Mouse (Mus musculus) midbrain, embryonic 13.5 days (tissue): ENCODE results near the gene Pard3. TPM values are rescaled to one million over a fixed set of nuclear protein-coding genes. Genes with fewer than 3 reads are reported as not detected.
"Not testable (repeated sequence)": the region's sequence is repeated elsewhere in the genome, so short reads cannot be mapped to it uniquely, and the experiment has no call there.

Experiments
- ATAC-seq: fragments of 200-750 bp; cut with Nextera tagmentation; 2 replicates; pipeline ENCODE4 v1.8.0; 2017; ENCODE audit warnings: mild to moderate bottlenecking, moderate TSS enrichment, moderate library complexity
- H3K27ac ChIP-seq: fragments of 300-500 bp; sonication (generic); 2 replicates; pipeline ENCODE4 v1.5.1; 2015; ENCODE audit warnings: inconsistent platforms, mild to moderate bottlenecking, moderate library complexity
- H3K27me3 ChIP-seq: fragments of 300-500 bp; sonication (generic); 2 replicates; pipeline ENCODE4 v1.6.1; 2015; ENCODE audit warnings: mild to moderate bottlenecking, inconsistent platforms
- H3K36me3 ChIP-seq: fragments of 300-500 bp; sonication (generic); 2 replicates; pipeline ENCODE4 v1.6.1; 2015; ENCODE audit warnings: mild to moderate bottlenecking, inconsistent platforms
- H3K4me1 ChIP-seq: fragments of 300-500 bp; sonication (generic); replicated peaks from 2 replicates; pipeline ENCODE4 v1.6.1; 2015; ENCODE audit warnings: inconsistent platforms
- H3K4me2 ChIP-seq: fragments of 300-500 bp; sonication (generic); replicated peaks from 2 replicates; pipeline ENCODE4 v1.6.1; 2015; ENCODE audit warnings: moderate library complexity, mild to moderate bottlenecking, inconsistent platforms
- H3K4me3 ChIP-seq: fragments of 300-500 bp; sonication (generic); replicated peaks from 2 replicates; pipeline ENCODE4 v1.5.1; 2015; ENCODE audit warnings: mild to moderate bottlenecking, inconsistent platforms
- H3K9ac ChIP-seq: fragments of 300-500 bp; sonication (generic); replicated peaks from 2 replicates; pipeline ENCODE4 v1.6.1; 2015; ENCODE audit warnings: mild to moderate bottlenecking, inconsistent platforms
- H3K9me3 ChIP-seq: fragments of 300-500 bp; sonication (generic); 2 replicates; pipeline ENCODE4 v1.6.1; 2016; ENCODE audit warnings: mild to moderate bottlenecking, inconsistent platforms
- WGBS: fragments of 180-500 bp; shearing (Covaris S2); methylation state at CpG from one replicate; pipeline ENCODE4 v1.1.7; 2015; 5-methylcytosine and 5-hydroxymethylcytosine counted together
- polyA plus RNA-seq: library from polyadenylated mRNA; unstranded; fragments of >200 nt; fragmentation: Nextera tagmentation; extraction: Ambion mirVana; gene quantifications from 2 replicates; pipeline ENCODE4 v1.2.1, GENCODE M21; 2015

Gene Pard3
- polyA plus RNA-seq, 1 experiment from 2014 or later = 22.8 TPM

- H3K4me1 ChIP-seq, H3K36me3 ChIP-seq, H3K4me2 ChIP-seq, ATAC-seq, H3K27ac ChIP-seq, H3K27me3 ChIP-seq, H3K9me3 ChIP-seq, H3K4me3 ChIP-seq, H3K9ac ChIP-seq: not testable (repeated sequence)
- WGBS = 91% methylated on average over 2 of the region's 2 CpGs
Measured at GRCm38 (mm10) chr8:127170372-127170771, 106.7 kb downstream of the Pard3 start.

GRCm38 (mm10) chr8:127170930-127171329, 107.2 kb downstream of the Pard3 start:
- no peaks in the 10 kb centered on the region for H3K36me3 ChIP-seq
- H3K9ac ChIP-seq = no peak overlapping the region
- H3K4me1 ChIP-seq = no peaks in the 10 kb centered on the region; the same call in 1 of the 2 replicates
- 82% methylated on average over 3 of the region's 3 CpGs for WGBS
- no peaks in the 10 kb centered on the region for H3K27me3 ChIP-seq
- no peak overlapping the region for H3K4me3 ChIP-seq
- ATAC-seq = no peak
- H3K4me2 ChIP-seq = no peak overlapping the region
- no peak overlapping the region for H3K27ac ChIP-seq
- H3K9me3 ChIP-seq = no peaks in the 10 kb centered on the region

GRCm38 (mm10) chr8:127173483-127173882, 109.8 kb downstream of the Pard3 start:
- Histone ChIP-seq H3K9ac (no peak overlapping the region), H3K9me3 (no peaks in the 10 kb centered on the region), H3K4me2 (no peak overlapping the region), H3K4me1 (no peaks in the 10 kb centered on the region; the same call in 1 of the 2 replicates), H3K27me3 (no peaks in the 10 kb centered on the region), H3K36me3 (no peaks in the 10 kb centered on the region), H3K4me3 (no peak overlapping the region), H3K27ac (no peak overlapping the region)
- 95% methylated on average over 5 of the region's 5 CpGs for WGBS
- no peak for ATAC-seq

GRCm38 (mm10) chr8:127174411-127174810, 110.7 kb downstream of the Pard3 start:
- H3K36me3 ChIP-seq = no peaks in the 10 kb centered on the region
- ATAC-seq = no peak
- H3K4me2 ChIP-seq = no peak overlapping the region
- WGBS = 95% methylated on average over 6 of the region's 6 CpGs
- no peaks in the 10 kb centered on the region for H3K9me3 ChIP-seq
- H3K4me3 ChIP-seq = no peak overlapping the region
- H3K27me3 ChIP-seq = no peaks in the 10 kb centered on the region
- no peak overlapping the region for H3K27ac ChIP-seq
- H3K9ac ChIP-seq = no peak overlapping the region
- H3K4me1 ChIP-seq = no peaks in the 10 kb centered on the region; the same call in 1 of the 2 replicates

GRCm38 (mm10) chr8:127175160-127175836, 111.6 kb downstream of the Pard3 start:
- H3K4me1 ChIP-seq = no peaks in the 10 kb centered on the region; the same call in 1 of the 2 replicates
- H3K4me3 ChIP-seq = no peak overlapping the region
- H3K36me3 ChIP-seq = no peaks in the 10 kb centered on the region
- H3K9ac ChIP-seq = no peak overlapping the region
- H3K9me3 ChIP-seq = no peaks in the 10 kb centered on the region
- ATAC-seq = no peak
- no peaks in the 10 kb centered on the region for H3K27me3 ChIP-seq
- WGBS = 92% methylated on average over 6 of the region's 6 CpGs
- no peak overlapping the region for H3K4me2 ChIP-seq
- no peak overlapping the region for H3K27ac ChIP-seq

GRCm38 (mm10) chr8:127178634-127179033, 114.9 kb downstream of the Pard3 start:
- Histone ChIP-seq H3K27ac (no peak overlapping the region), H3K4me3 (no peak overlapping the region), H3K4me2 (no peak overlapping the region), H3K9me3 (no peaks in the 10 kb centered on the region), H3K36me3 (no peaks in the 10 kb centered on the region), H3K4me1 (peaks cover 9% of the 10 kb centered on the region), H3K9ac (no peak overlapping the region), H3K27me3 (no peaks in the 10 kb centered on the region)
- 61% methylated on average over 4 of the region's 4 CpGs for WGBS
- peak; percentile 65 for ATAC-seq

GRCm38 (mm10) chr8:127181246-127181645, 117.6 kb downstream of the Pard3 start:
- WGBS = 94% methylated on average over 3 of the region's 3 CpGs
- no peak overlapping the region for H3K9ac ChIP-seq
- ATAC-seq = no peak
- no peak overlapping the region for H3K27ac ChIP-seq
- peaks cover 35% of the 10 kb centered on the region for H3K4me1 ChIP-seq
- no peaks in the 10 kb centered on the region for H3K27me3 ChIP-seq
- H3K4me3 ChIP-seq = no peak overlapping the region
- H3K36me3 ChIP-seq = no peaks in the 10 kb centered on the region
- no peaks in the 10 kb centered on the region for H3K9me3 ChIP-seq
- no peak overlapping the region for H3K4me2 ChIP-seq

- 77% methylated on average over 3 of the region's 3 CpGs for WGBS
- ATAC-seq = no peak
- Histone ChIP-seq H3K9me3 (no peaks in the 10 kb centered on the region), H3K27ac (no peak overlapping the region), H3K36me3 (no peaks in the 10 kb centered on the region), H3K4me1 (peaks cover 42% of the 10 kb centered on the region), H3K27me3 (no peaks in the 10 kb centered on the region), H3K9ac (no peak overlapping the region), H3K4me2 (no peak overlapping the region), H3K4me3 (no peak overlapping the region)
Measured at GRCm38 (mm10) chr8:127182065-127182464, 118.4 kb downstream of the Pard3 start.

- Histone ChIP-seq H3K27me3 (no peaks in the 10 kb centered on the region), H3K9me3 (no peaks in the 10 kb centered on the region), H3K36me3 (no peaks in the 10 kb centered on the region), H3K9ac (no peak overlapping the region), H3K4me2 (no peak overlapping the region), H3K27ac (no peak overlapping the region), H3K4me1 (peaks cover 44% of the 10 kb centered on the region), H3K4me3 (no peak overlapping the region)
- 62% methylated on average over 2 of the region's 2 CpGs for WGBS
- ATAC-seq = no peak
Measured at GRCm38 (mm10) chr8:127183533-127183932, 119.8 kb downstream of the Pard3 start.

- Histone ChIP-seq H3K9ac (no peak overlapping the region), H3K27ac (no peak overlapping the region)
- 40% methylated on average over 4 of the region's 4 CpGs for WGBS
Measured at GRCm38 (mm10) chr8:127184025-127184424, 120.3 kb downstream of the Pard3 start.

GRCm38 (mm10) chr8:127185897-127186296, 122.2 kb downstream of the Pard3 start:
- no peak for ATAC-seq
- Histone ChIP-seq H3K27ac (no peak overlapping the region), H3K9me3 (no peaks in the 10 kb centered on the region), H3K27me3 (no peaks in the 10 kb centered on the region), H3K4me2 (no peak overlapping the region), H3K36me3 (no peaks in the 10 kb centered on the region), H3K4me1 (peaks cover 54% of the 10 kb centered on the region), H3K4me3 (no peak overlapping the region), H3K9ac (no peak overlapping the region)
- 68% methylated on average over 7 of the region's 7 CpGs for WGBS

More at GRCm38 (mm10) chr8:127184025-127184424, 120.3 kb downstream of the Pard3 start:
- ATAC-seq = peak; percentile 61; the same call in 1 of the 2 replicates
- Histone ChIP-seq H3K27me3 (no peaks in the 10 kb centered on the region), H3K4me3 (no peak overlapping the region), H3K9me3 (no peaks in the 10 kb centered on the region), H3K36me3 (no peaks in the 10 kb centered on the region), H3K4me2 (no peak overlapping the region), H3K4me1 (peaks cover 44% of the 10 kb centered on the region)

GRCm38 (mm10) chr8:127188671-127189070, 125.0 kb downstream of the Pard3 start:
- H3K4me2 ChIP-seq = no peak overlapping the region
- peaks cover 72% of the 10 kb centered on the region for H3K4me1 ChIP-seq
- H3K9ac ChIP-seq = no peak overlapping the region
- no peak overlapping the region for H3K4me3 ChIP-seq
- H3K27ac ChIP-seq = no peak overlapping the region
- H3K27me3 ChIP-seq = no peaks in the 10 kb centered on the region
- H3K9me3 ChIP-seq = no peaks in the 10 kb centered on the region
- H3K36me3 ChIP-seq = no peaks in the 10 kb centered on the region
- ATAC-seq = no peak

- 46% methylated on average over 7 of the region's 7 CpGs for whole genome bisulfite sequencing
- Histone ChIP-seq H3K9me3 (no peaks in the 10 kb centered on the region), H3K27me3 (no peaks in the 10 kb centered on the region), H3K27ac (no peak overlapping the region), H3K4me2 (no peak overlapping the region), H3K9ac (no peak overlapping the region), H3K4me3 (no peak overlapping the region), H3K36me3 (no peaks in the 10 kb centered on the region), H3K4me1 (peaks cover 69% of the 10 kb centered on the region)
- no peak for ATAC-seq
Measured at GRCm38 (mm10) chr8:127190350-127190749, 126.7 kb downstream of the Pard3 start.
